Mouse (Mus musculus): ENCODE data around the gene Mapk10. TPM values are rescaled to one million over a fixed set of nuclear protein-coding genes. Genes with fewer than 3 reads are reported as not detected.

Gene Mapk10
- polyA plus RNA-seq, 1 experiment: 0.16 TPM

GRCm38 (mm10) chr5:103171207-103171606 is 39.9 kb downstream of the Mapk10 start:
- WGBS: 90% methylated on average over 3 of the region's 3 CpGs
- H3K27me3 ChIP-seq (ENCODE audit: control insufficient read depth, insufficient read depth, low read length): no peaks in the 10 kb centered on the region
- no peaks in the 10 kb centered on the region for H3K36me3 ChIP-seq (ENCODE audit: control insufficient read depth, insufficient read depth, low read length)
- no peaks in the 10 kb centered on the region for H3K4me1 ChIP-seq (ENCODE audit: control insufficient read depth, insufficient read depth, insufficient read length, low read length)
- TF ChIP-seq CTCF (IDR thresholded peaks at IDR 0.05; ENCODE audit: extremely low read depth, insufficient read length, insufficient replicate concordance, low read depth, low read length) (no peak), POLR2A (IDR thresholded peaks at IDR 0.05; ENCODE audit: low read depth, low read length) (no peak)
- no peak overlapping the region for H3K4me3 ChIP-seq (ENCODE audit: low read depth, low read length)
- no peak overlapping the region for H3K27ac ChIP-seq (ENCODE audit: insufficient read depth, low read depth, low read length)

GRCm38 (mm10) chr5:103167371-103167770 is 43.8 kb downstream of the Mapk10 start:
- Histone ChIP-seq H3K36me3 (ENCODE audit: control insufficient read depth, insufficient read depth, low read length) (no peaks in the 10 kb centered on the region), H3K27ac (ENCODE audit: insufficient read depth, low read depth, low read length) (no peak overlapping the region), H3K4me1 (ENCODE audit: control insufficient read depth, insufficient read depth, insufficient read length, low read length) (no peaks in the 10 kb centered on the region), H3K27me3 (ENCODE audit: control insufficient read depth, insufficient read depth, low read length) (no peaks in the 10 kb centered on the region), H3K4me3 (ENCODE audit: low read depth, low read length) (no peak overlapping the region)
- no peak for TF ChIP-seq POLR2A (IDR thresholded peaks at IDR 0.05; ENCODE audit: low read depth, low read length)
- TF ChIP-seq CTCF (IDR thresholded peaks at IDR 0.05; ENCODE audit: extremely low read depth, insufficient read length, insufficient replicate concordance, low read depth, low read length): no peak
- WGBS: 84% methylated on average over 5 of the region's 5 CpGs

- Histone ChIP-seq H3K27ac (ENCODE audit: insufficient read depth, low read depth, low read length) (no peak overlapping the region), H3K36me3 (ENCODE audit: control insufficient read depth, insufficient read depth, low read length) (no peaks in the 10 kb centered on the region), H3K4me1 (ENCODE audit: control insufficient read depth, insufficient read depth, insufficient read length, low read length) (no peaks in the 10 kb centered on the region), H3K4me3 (ENCODE audit: low read depth, low read length) (no peak overlapping the region), H3K27me3 (ENCODE audit: control insufficient read depth, insufficient read depth, low read length) (no peaks in the 10 kb centered on the region)
- TF ChIP-seq POLR2A (IDR thresholded peaks at IDR 0.05; ENCODE audit: low read depth, low read length): no peak
- no peak for TF ChIP-seq CTCF (IDR thresholded peaks at IDR 0.05; ENCODE audit: extremely low read depth, insufficient read length, insufficient replicate concordance, low read depth, low read length)
- WGBS: 58% methylated on average over 2 of the region's 2 CpGs
These were observed 44.4 kb downstream of the Mapk10 start for GRCm38 (mm10) chr5:103166755-103167154.

- H3K27me3 ChIP-seq (ENCODE audit: control insufficient read depth, insufficient read depth, low read length): no peaks in the 10 kb centered on the region
- no peaks in the 10 kb centered on the region for H3K4me1 ChIP-seq (ENCODE audit: control insufficient read depth, insufficient read depth, insufficient read length, low read length)
- H3K36me3 ChIP-seq (ENCODE audit: control insufficient read depth, insufficient read depth, low read length): no peaks in the 10 kb centered on the region
- no peak overlapping the region for H3K27ac ChIP-seq (ENCODE audit: insufficient read depth, low read depth, low read length)
- no peak for TF ChIP-seq CTCF (IDR thresholded peaks at IDR 0.05; ENCODE audit: extremely low read depth, insufficient read length, insufficient replicate concordance, low read depth, low read length)
- WGBS: 78% methylated on average over 3 of the region's 3 CpGs
- H3K4me3 ChIP-seq (ENCODE audit: low read depth, low read length): no peak overlapping the region
These were observed 47.1 kb downstream of the Mapk10 start for GRCm38 (mm10) chr5:103164022-103164421.

- Histone ChIP-seq H3K27me3 (ENCODE audit: control insufficient read depth, insufficient read depth, low read length) (no peaks in the 10 kb centered on the region), H3K36me3 (ENCODE audit: control insufficient read depth, insufficient read depth, low read length) (no peaks in the 10 kb centered on the region), H3K27ac (ENCODE audit: insufficient read depth, low read depth, low read length) (no peak overlapping the region), H3K4me3 (ENCODE audit: low read depth, low read length) (no peak overlapping the region), H3K4me1 (ENCODE audit: control insufficient read depth, insufficient read depth, insufficient read length, low read length) (no peaks in the 10 kb centered on the region)
- WGBS: 44% methylated on average over 3 of the region's 3 CpGs
- TF ChIP-seq CTCF (IDR thresholded peaks at IDR 0.05; ENCODE audit: extremely low read depth, insufficient read length, insufficient replicate concordance, low read depth, low read length) (no peak), POLR2A (IDR thresholded peaks at IDR 0.05; ENCODE audit: low read depth, low read length) (no peak)
These were observed 49.6 kb downstream of the Mapk10 start for GRCm38 (mm10) chr5:103161574-103161973.

- Histone ChIP-seq H3K4me1 (ENCODE audit: control insufficient read depth, insufficient read depth, insufficient read length, low read length) (no peaks in the 10 kb centered on the region), H3K27ac (ENCODE audit: insufficient read depth, low read depth, low read length) (no peak overlapping the region), H3K4me3 (ENCODE audit: low read depth, low read length) (no peak overlapping the region), H3K36me3 (ENCODE audit: control insufficient read depth, insufficient read depth, low read length) (no peaks in the 10 kb centered on the region), H3K27me3 (ENCODE audit: control insufficient read depth, insufficient read depth, low read length) (no peaks in the 10 kb centered on the region)
- TF ChIP-seq POLR2A (IDR thresholded peaks at IDR 0.05; ENCODE audit: low read depth, low read length) (no peak), CTCF (IDR thresholded peaks at IDR 0.05; ENCODE audit: extremely low read depth, insufficient read length, insufficient replicate concordance, low read depth, low read length) (no peak)
- 19% methylated on average over 1 of the region's 1 CpGs for WGBS
These were observed 50.0 kb downstream of the Mapk10 start for GRCm38 (mm10) chr5:103161196-103161540.

- 53% methylated on average over 8 of the region's 8 CpGs for WGBS
- H3K27me3 ChIP-seq (ENCODE audit: control insufficient read depth, insufficient read depth, low read length): no peaks in the 10 kb centered on the region
- TF ChIP-seq POLR2A (IDR thresholded peaks at IDR 0.05; ENCODE audit: low read depth, low read length) (no peak), CTCF (IDR thresholded peaks at IDR 0.05; ENCODE audit: extremely low read depth, insufficient read length, insufficient replicate concordance, low read depth, low read length) (no peak)
- H3K4me1 ChIP-seq (ENCODE audit: control insufficient read depth, insufficient read depth, insufficient read length, low read length): no peaks in the 10 kb centered on the region
- no peak overlapping the region for H3K4me3 ChIP-seq (ENCODE audit: low read depth, low read length)
- H3K36me3 ChIP-seq (ENCODE audit: control insufficient read depth, insufficient read depth, low read length): no peaks in the 10 kb centered on the region
- H3K27ac ChIP-seq (ENCODE audit: insufficient read depth, low read depth, low read length): no peak overlapping the region
These were observed 50.6 kb downstream of the Mapk10 start for GRCm38 (mm10) chr5:103160314-103161195.

All from small intestine, adult 2 months (tissue).